Mouse (Mus musculus) intestine, embryonic 15.5 days (tissue): ENCODE data around the gene Gm20388. TPM values are rescaled to one million over a fixed set of nuclear protein-coding genes. Genes with fewer than 3 reads are reported as not detected.
A peak's percentile ranks its signal among the peaks of the same experiment; 100 is the strongest.
"Not testable (repeated sequence)": the region's sequence is repeated elsewhere in the genome, so short reads cannot be mapped to it uniquely, and the experiment has no call there.

ENCODE experiments used
- ATAC-seq: fragments of 200-750 bp; cut with Nextera tagmentation; 2 replicates; pipeline ENCODE4 v1.8.0; 2017; ENCODE audit warnings: moderate TSS enrichment, moderate library complexity
- H3K27ac ChIP-seq: fragments of 300-500 bp; sonication (generic); 2 replicates; pipeline ENCODE4 v1.5.1; 2015; ENCODE audit warnings: mild to moderate bottlenecking, inconsistent platforms
- H3K27me3 ChIP-seq: fragments of 300-500 bp; sonication (generic); replicated peaks from 2 replicates; pipeline ENCODE4 v1.6.1; 2015; ENCODE audit warnings: inconsistent platforms
- H3K36me3 ChIP-seq: fragments of 300-500 bp; sonication (generic); 2 replicates; pipeline ENCODE4 v1.6.1; 2015; ENCODE audit warnings: inconsistent platforms
- H3K4me1 ChIP-seq: fragments of 300-500 bp; sonication (generic); replicated peaks from 2 replicates; pipeline ENCODE4 v1.6.1; 2015; ENCODE audit warnings: inconsistent platforms
- H3K4me2 ChIP-seq: fragments of 300-500 bp; sonication (generic); replicated peaks from 2 replicates; pipeline ENCODE4 v1.6.1; 2015; ENCODE audit warnings: mild to moderate bottlenecking, inconsistent platforms
- H3K4me3 ChIP-seq: fragments of 300-500 bp; sonication (generic); replicated peaks from 2 replicates; pipeline ENCODE4 v1.5.1; 2015; ENCODE audit warnings: inconsistent platforms
- H3K9ac ChIP-seq: fragments of 300-500 bp; sonication (generic); 2 replicates; pipeline ENCODE4 v1.6.1; 2015; ENCODE audit warnings: inconsistent platforms
- H3K9me3 ChIP-seq: fragments of 300-500 bp; sonication (generic); 2 replicates; pipeline ENCODE4 v1.6.1; 2016; ENCODE audit warnings: inconsistent platforms
- WGBS: fragments of 180-500 bp; shearing (Covaris S2); methylation state at CpG from one replicate; pipeline ENCODE4 v1.1.7; 2015; 5-methylcytosine and 5-hydroxymethylcytosine counted together
- polyA plus RNA-seq: library from polyadenylated mRNA; unstranded; fragments of >200 nt; fragmentation: Nextera tagmentation; extraction: Ambion mirVana; gene quantifications from 2 replicates; pipeline ENCODE4 v1.2.1, GENCODE M21; 2015

Gm20388 gene
- polyA plus RNA-seq, 1 experiment from 2014 or later: not detected

- ATAC-seq: no peak
- Histone ChIP-seq H3K4me3 (no peak overlapping the region), H3K27me3 (no peaks in the 10 kb centered on the region), H3K9me3 (no peaks in the 10 kb centered on the region), H3K36me3 (0 out of 2 replicates have a peak, but pooled peaks cover 1% of the 10 kb centered on the region), H3K9ac (no peak overlapping the region), H3K4me2 (no peak overlapping the region), H3K4me1 (peaks cover 13% of the 10 kb centered on the region), H3K27ac (no peak overlapping the region)
- 79% methylated on average over 3 of the region's 3 CpGs for WGBS
These were observed 3304.8 kb downstream of the Gm20388 start for GRCm38 (mm10) chr8:123215430-123215829.

- ATAC-seq: no peak
- Histone ChIP-seq H3K27me3 (no peaks in the 10 kb centered on the region), H3K36me3 (no peaks in the 10 kb centered on the region), H3K9ac (no peak overlapping the region), H3K4me2 (no peak overlapping the region), H3K9me3 (no peaks in the 10 kb centered on the region), H3K4me3 (no peak overlapping the region), H3K4me1 (peaks cover 4% of the 10 kb centered on the region; the same call in 1 of the 2 replicates), H3K27ac (no peak overlapping the region)
- WGBS: 56% methylated on average over 1 of the region's 1 CpGs
These were observed 3310.3 kb downstream of the Gm20388 start for GRCm38 (mm10) chr8:123220917-123221316.

DNA sequence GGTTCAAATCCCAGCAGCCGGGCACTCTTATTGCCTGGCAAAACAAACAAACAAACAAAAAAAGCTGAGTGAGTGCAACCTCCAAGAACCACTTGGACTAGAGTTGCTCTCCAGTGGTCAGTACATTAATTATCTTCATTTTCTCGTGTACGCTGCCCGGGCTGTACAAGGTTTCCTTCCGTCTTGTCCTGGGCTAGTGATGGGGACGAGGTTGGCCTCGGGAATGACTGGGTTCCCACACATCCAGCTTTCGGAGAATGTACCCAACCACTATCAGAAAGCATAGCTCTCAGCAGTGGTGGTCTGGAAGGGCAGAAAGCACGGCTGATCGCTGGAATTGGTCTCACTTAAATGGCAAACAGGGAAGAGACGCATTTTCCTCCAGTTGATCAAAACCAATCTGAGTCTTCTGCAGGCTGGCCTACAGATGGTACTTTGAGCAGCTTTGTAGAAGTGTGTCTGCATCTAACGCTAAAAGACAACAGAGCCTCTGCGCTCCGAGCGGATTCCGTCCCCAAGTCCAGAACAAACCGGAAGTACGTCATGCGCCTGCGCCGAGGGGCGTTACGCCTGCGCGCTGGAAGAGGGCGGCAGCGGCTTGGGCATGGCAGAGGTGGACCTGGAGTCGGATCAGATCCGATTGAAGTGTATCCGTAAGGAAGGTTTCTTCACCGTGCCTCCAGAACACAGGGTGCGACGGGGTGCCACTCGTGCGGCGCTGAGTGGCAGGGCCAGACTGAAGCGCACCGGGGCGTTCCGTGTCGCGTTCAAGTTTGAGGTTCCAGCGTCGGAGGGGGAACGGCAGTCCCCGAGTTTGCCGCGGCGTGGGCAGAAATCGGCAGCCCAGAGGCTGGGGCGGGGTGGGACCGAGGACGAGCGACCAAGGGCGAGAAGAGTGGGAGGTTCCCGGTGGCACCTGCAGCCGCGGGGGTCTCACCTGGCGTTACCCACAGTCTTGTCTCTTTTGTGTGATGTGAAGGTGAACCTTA, 3313.9 kb downstream of the Gm20388 start, which contains the start of gene Cdk10:
Gene Cdk10 (plus strand): TSS at position 565 of the 989 bp plus-strand sequence.
- H3K36me3 ChIP-seq: 0 out of 2 replicates have a peak, but pooled peaks cover 2% of the 10 kb centered on the region
- 2% methylated on average over 59 of the region's 59 CpGs for WGBS
- H3K27ac ChIP-seq: peak within 1 kb of the TSS; percentile 89
- peaks cover 4% of the 10 kb centered on the region; the same call in 1 of the 2 replicates for H3K4me1 ChIP-seq
- H3K4me3 ChIP-seq: peak within 1 kb of the TSS; percentile 81
- H3K4me2 ChIP-seq: peak within 1 kb of the TSS; percentile 87
- peak within 1 kb of the TSS; percentile 90 for H3K9ac ChIP-seq
- no peaks in the 10 kb centered on the region for H3K27me3 ChIP-seq
- H3K9me3 ChIP-seq: no peaks in the 10 kb centered on the region
- peak; percentile 95 for ATAC-seq

GRCm38 (mm10) chr8:123228416-123228815, 3317.8 kb downstream of the Gm20388 start:
- no peak overlapping the region for H3K9ac ChIP-seq
- no peak overlapping the region for H3K4me2 ChIP-seq
- peaks cover 4% of the 10 kb centered on the region; the same call in 1 of the 2 replicates for H3K4me1 ChIP-seq
- ATAC-seq: no peak
- 97% methylated on average over 1 of the region's 1 CpGs for WGBS
- H3K36me3 ChIP-seq: 0 out of 2 replicates have a peak, but pooled peaks cover 2% of the 10 kb centered on the region
- no peak overlapping the region for H3K4me3 ChIP-seq
- H3K27me3 ChIP-seq: peaks cover 2% of the 10 kb centered on the region
- no peak overlapping the region for H3K27ac ChIP-seq
- no peaks in the 10 kb centered on the region for H3K9me3 ChIP-seq

DNA sequence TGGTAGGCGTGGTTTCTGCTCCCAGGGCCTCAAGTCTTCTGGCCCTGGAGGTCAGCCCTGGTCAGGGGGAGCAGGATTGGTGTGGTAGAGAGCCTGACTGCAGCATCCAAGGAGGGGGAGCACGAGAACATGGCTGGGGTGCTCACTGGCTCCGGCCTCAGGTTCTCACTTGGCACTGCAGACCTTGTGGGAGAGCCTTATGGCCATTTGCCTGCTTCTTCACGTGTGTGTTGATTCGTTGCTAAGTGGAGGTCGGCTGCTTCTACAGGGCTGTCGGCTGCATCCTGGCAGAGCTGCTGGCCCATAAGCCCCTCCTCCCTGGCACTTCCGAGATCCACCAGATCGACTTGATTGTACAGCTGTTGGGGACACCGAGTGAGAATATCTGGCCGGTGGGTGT, 3319.7 kb downstream of the Gm20388 start:
- not testable (repeated sequence) for H3K27ac ChIP-seq, H3K36me3 ChIP-seq, H3K9me3 ChIP-seq, ATAC-seq, H3K4me1 ChIP-seq, H3K4me3 ChIP-seq, H3K9ac ChIP-seq, H3K4me2 ChIP-seq
- H3K27me3 ChIP-seq: peaks cover 20% of the 10 kb centered on the region
- WGBS: 81% methylated on average over 11 of the region's 11 CpGs

- Histone ChIP-seq H3K36me3 (0 out of 2 replicates have a peak, but pooled peaks cover 2% of the 10 kb centered on the region), H3K9me3 (no peaks in the 10 kb centered on the region), H3K27me3 (peaks cover 22% of the 10 kb centered on the region), H3K9ac (no peak overlapping the region), H3K4me2 (no peak overlapping the region), H3K27ac (no peak overlapping the region), H3K4me1 (peaks cover 15% of the 10 kb centered on the region), H3K4me3 (no peak overlapping the region)
- ATAC-seq: no peak
- WGBS: 51% methylated on average over 5 of the region's 5 CpGs
These were observed 3321.1 kb downstream of the Gm20388 start for GRCm38 (mm10) chr8:123231742-123232141.

- peaks cover 22% of the 10 kb centered on the region for H3K27me3 ChIP-seq
- no peak overlapping the region for H3K4me3 ChIP-seq
- H3K4me1 ChIP-seq: peaks cover 18% of the 10 kb centered on the region
- H3K27ac ChIP-seq: no peak overlapping the region
- no peaks in the 10 kb centered on the region for H3K9me3 ChIP-seq
- no peak overlapping the region for H3K9ac ChIP-seq
- no peak for ATAC-seq
- H3K36me3 ChIP-seq: 0 out of 2 replicates have a peak, but pooled peaks cover 2% of the 10 kb centered on the region
- H3K4me2 ChIP-seq: no peak overlapping the region
- 29% methylated on average over 7 of the region's 7 CpGs for WGBS
These were observed 3321.9 kb downstream of the Gm20388 start for GRCm38 (mm10) chr8:123232553-123232952.

- Histone ChIP-seq H3K4me1 (peaks cover 18% of the 10 kb centered on the region), H3K9ac (no peak overlapping the region), H3K27ac (no peak overlapping the region), H3K9me3 (no peaks in the 10 kb centered on the region), H3K36me3 (no peaks in the 10 kb centered on the region), H3K27me3 (peaks cover 22% of the 10 kb centered on the region), H3K4me2 (no peak overlapping the region), H3K4me3 (no peak overlapping the region)
- ATAC-seq: no peak
- WGBS: 65% methylated on average over 13 of the region's 13 CpGs
These were observed 3322.7 kb downstream of the Gm20388 start for GRCm38 (mm10) chr8:123233300-123233699.

DNA sequence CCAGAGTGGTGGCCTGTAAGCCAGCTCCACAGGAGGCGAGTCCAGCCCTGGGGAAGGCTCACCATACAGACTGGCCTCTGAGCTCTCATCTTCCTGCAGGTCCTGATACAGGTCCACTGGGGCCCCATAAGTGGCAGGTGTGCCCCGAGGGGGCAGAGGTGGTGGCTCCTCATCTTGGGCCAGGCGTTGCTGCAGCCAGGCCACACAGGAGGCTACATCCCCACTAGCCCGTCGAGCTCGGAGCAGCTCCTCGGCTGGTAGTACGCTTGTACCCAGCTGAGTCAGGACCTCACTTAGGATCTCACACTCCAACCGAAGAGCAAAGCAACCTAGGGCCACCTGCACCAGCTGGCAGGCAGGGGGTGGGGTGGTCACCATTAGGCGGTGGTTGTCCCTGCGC, 3323.1 kb downstream of the Gm20388 start:
- H3K4me3 ChIP-seq: no peak overlapping the region
- H3K27ac ChIP-seq: no peak overlapping the region

DNA sequence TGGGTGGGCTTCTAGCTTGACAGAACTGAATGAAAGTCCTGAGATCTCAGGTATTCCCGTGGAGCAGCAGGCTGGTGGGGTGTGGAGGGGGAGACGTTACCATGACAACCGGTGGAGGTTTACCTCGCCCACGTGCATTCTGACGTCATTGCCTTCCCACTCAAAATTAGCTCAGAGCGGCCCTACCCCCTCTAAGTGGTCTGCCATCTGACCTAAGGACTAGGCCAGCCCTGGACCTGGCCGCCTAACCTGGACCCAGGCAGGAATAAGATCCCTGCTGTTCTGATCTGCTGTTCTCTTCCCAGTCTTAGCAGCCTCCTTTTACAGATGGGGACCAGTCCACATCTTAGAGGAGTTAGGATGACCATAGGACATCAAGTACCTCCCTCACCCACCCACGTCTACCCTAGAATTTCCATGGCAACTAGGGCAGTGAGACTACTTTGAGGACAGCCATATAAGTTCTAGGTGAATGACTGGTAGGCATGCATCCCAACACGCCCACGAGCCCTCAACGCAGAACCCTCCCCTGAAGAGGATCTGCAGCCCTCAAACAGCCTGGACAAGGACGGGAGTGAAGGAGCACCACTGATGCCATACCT, 3324.4 kb downstream of the Gm20388 start:
- Histone ChIP-seq H3K4me2 (peak overlapping the region; percentile 91), H3K27ac (no peak overlapping the region), H3K4me3 (peak overlapping the region; percentile 52), H3K9ac (peak overlapping the region; percentile 39), H3K9me3 (no peaks in the 10 kb centered on the region), H3K36me3 (no peaks in the 10 kb centered on the region), H3K27me3 (peaks cover 22% of the 10 kb centered on the region), H3K4me1 (peaks cover 18% of the 10 kb centered on the region)
- 36% methylated on average over 13 of the region's 13 CpGs for WGBS
- 0 out of 2 replicates have a peak, but pooled peaks have one; percentile 11 for ATAC-seq

More for the DNA sequence above, 3323.1 kb downstream of the Gm20388 start:
- 81% methylated on average over 11 of the region's 11 CpGs for WGBS
- H3K27me3 ChIP-seq: peaks cover 22% of the 10 kb centered on the region
- no peaks in the 10 kb centered on the region for H3K36me3 ChIP-seq
- no peak overlapping the region for H3K4me2 ChIP-seq
- peaks cover 18% of the 10 kb centered on the region for H3K4me1 ChIP-seq
- no peak overlapping the region for H3K9ac ChIP-seq
- no peaks in the 10 kb centered on the region for H3K9me3 ChIP-seq
- ATAC-seq: no peak

- ATAC-seq: peak; percentile 90
These were observed 3325.2 kb downstream of the Gm20388 start, which contains the start of gene Spata2l for GRCm38 (mm10) chr8:123235520-123236497. TSS of gene Spata2l (minus strand) at chr8:123236233.

More at GRCm38 (mm10) chr8:123235520-123236497, 3325.2 kb downstream of the Gm20388 start, which contains the start of gene Spata2l:
- peaks cover 22% of the 10 kb centered on the region for H3K27me3 ChIP-seq
- peaks cover 18% of the 10 kb centered on the region for H3K4me1 ChIP-seq
- H3K4me2 ChIP-seq: peak within 1 kb of the TSS; percentile 91
- H3K27ac ChIP-seq: no peak within 1 kb of the TSS
- H3K4me3 ChIP-seq: peak within 1 kb of the TSS; percentile 52
- WGBS: under 1% methylated on average over 57 of the region's 57 CpGs
- no peaks in the 10 kb centered on the region for H3K9me3 ChIP-seq
- H3K9ac ChIP-seq: peak within 1 kb of the TSS; percentile 39
- H3K36me3 ChIP-seq: no peaks in the 10 kb centered on the region
